ENCODE assay signal across 30 mouse cellular contexts in genomic region chr10:93327187-93327586, GRCm38 (mm10). TPM values are rescaled to one million over a fixed set of nuclear protein-coding genes. Genes with fewer than 3 reads are reported as not detected.
DNase-seq lines count a peak whose midpoint lies in the region; ATAC-seq and TF ChIP-seq lines count a peak whose summit lies in the region.
"Had no signal": no experiment of that assay in that cellular context is flagged by ENCODE, and none has a peak within 500 bp of the region (broad histone marks: within the 10 kb centered on the region; RNA-seq: fewer than 3 reads in every experiment).

No protein-coding gene starts in this region.

- no peak overlapping the region for H3K4me2 ChIP-seq in forebrain, embryonic 15.5 days (replicated peaks)
- no peak overlapping the region for H3K4me2 ChIP-seq in heart, embryonic 15.5 days
- no peak overlapping the region for H3K4me2 ChIP-seq in lung, embryonic 14.5 days
- H3K4me2 ChIP-seq: embryonic facial prominence, embryonic 15.5 days; hindbrain, embryonic 14.5 days; limb, embryonic 12.5 days; liver, embryonic 13.5 days; lung, embryonic 15.5 days; midbrain, embryonic 12.5 days; neural tube, embryonic 15.5 days; stomach, embryonic 15.5 days had no signal

- peaks cover 15% of the 10 kb centered on the region for H3K4me1 ChIP-seq in forebrain, embryonic 10.5 days
- no peaks in the 10 kb centered on the region for H3K4me1 ChIP-seq in forebrain, embryonic 15.5 days
- H3K4me1 ChIP-seq in heart, embryonic 15.5 days (replicated peaks) = peaks cover 14% of the 10 kb centered on the region
- no peaks in the 10 kb centered on the region for H3K4me1 ChIP-seq in lung, embryonic 14.5 days (ENCODE audit: insufficient read depth)
- peaks cover 23% of the 10 kb centered on the region for H3K4me1 ChIP-seq in brown adipose tissue, adult 24 weeks (ENCODE audit: control insufficient read depth, insufficient read depth, insufficient read length, low read length)
- H3K4me1 ChIP-seq: midbrain, embryonic 12.5 days; neural tube, embryonic 15.5 days; stomach, embryonic 15.5 days had no signal

- no peak for ATAC-seq in forebrain, embryonic 15.5 days (replicated peaks)
- no peak for ATAC-seq in heart, embryonic 15.5 days (replicated peaks; ENCODE audit: insufficient number of reproducible peaks, insufficient read depth, low FRiP score, low read depth)
- no peak for ATAC-seq in lung, embryonic 14.5 days (ENCODE audit: insufficient read depth)
- ATAC-seq: CD4-positive, CD25-positive, alpha-beta regulatory T cell, adult 4 months; forebrain, postnatal 0 days; inflammation-experienced regulatory T-cells, adult 6 months; Patski had no signal

- H3K4me3 ChIP-seq in forebrain, embryonic 10.5 days = no peak overlapping the region
- H3K4me3 ChIP-seq in forebrain, embryonic 15.5 days = no peak overlapping the region
- no peak overlapping the region for H3K4me3 ChIP-seq in heart, embryonic 15.5 days
- no peak overlapping the region for H3K4me3 ChIP-seq in lung, embryonic 14.5 days (ENCODE audit: low read depth, low read length)
- no peak overlapping the region for H3K4me3 ChIP-seq in brown adipose tissue, adult 24 weeks (ENCODE audit: insufficient read depth, low read depth, low read length)
- H3K4me3 ChIP-seq: embryonic facial prominence, embryonic 15.5 days; layer of hippocampus, adult 2 months; limb, embryonic 12.5 days; liver, embryonic 13.5 days; lung, embryonic 15.5 days; midbrain, embryonic 12.5 days; neural tube, embryonic 15.5 days; stomach, embryonic 15.5 days had no signal

- H3K27me3 ChIP-seq in forebrain, embryonic 10.5 days (ENCODE audit: poor library complexity, severe bottlenecking) = no peaks in the 10 kb centered on the region
- no peaks in the 10 kb centered on the region for H3K27me3 ChIP-seq in forebrain, embryonic 15.5 days
- no peaks in the 10 kb centered on the region for H3K27me3 ChIP-seq in heart, embryonic 15.5 days
- H3K27me3 ChIP-seq in lung, embryonic 14.5 days (ENCODE audit: insufficient read depth, low read length) = no peaks in the 10 kb centered on the region
- H3K27me3 ChIP-seq: embryonic facial prominence, embryonic 15.5 days; limb, embryonic 12.5 days; liver, embryonic 13.5 days; lung, embryonic 15.5 days; midbrain, embryonic 12.5 days; neural tube, embryonic 15.5 days; Patski; stomach, embryonic 15.5 days had no signal

- no peak for DNase-seq in forebrain, embryonic 10.5 days (ENCODE audit: extremely low spot score, low spot score)
- DNase-seq in heart, postnatal 36 days = no peak
- DNase-seq in lung, embryonic 14.5 days = no peak
- no peak for DNase-seq in lung, postnatal 10 days
- DNase-seq in left cerebral cortex, adult 8-10 months (ENCODE audit: low spot score in 2 of 2) = no peak
- DNase-seq: adrenal gland, adult 2 months; cerebellum, adult 18-20 months; cerebellum, postnatal 14 days; forebrain, postnatal 0 days; heart, postnatal 4 days; kidney, adult 8-10 months; kidney, postnatal 25 days; liver, embryonic 13.5 days; right cerebral cortex, adult 18-20 months; right cerebral cortex, postnatal 4 days had no signal

- intact Hi-C loops in heart, postnatal 36 days (cut with DNase I) = no loop called here

- no peaks in the 10 kb centered on the region for H3K36me3 ChIP-seq in forebrain, embryonic 10.5 days (replicated peaks)
- H3K36me3 ChIP-seq in forebrain, embryonic 15.5 days = no peaks in the 10 kb centered on the region
- H3K36me3 ChIP-seq in heart, embryonic 15.5 days = no peaks in the 10 kb centered on the region
- no peaks in the 10 kb centered on the region for H3K36me3 ChIP-seq in lung, embryonic 14.5 days (ENCODE audit: insufficient read depth)
- H3K36me3 ChIP-seq: embryonic facial prominence, embryonic 15.5 days; G1E; limb, embryonic 12.5 days; liver, embryonic 13.5 days; lung, embryonic 15.5 days; midbrain, embryonic 12.5 days; neural tube, embryonic 15.5 days; stomach, embryonic 15.5 days had no signal

- 95% methylated on average over 6 of the region's 6 CpGs for WGBS in forebrain, embryonic 10.5 days
- 80% methylated on average over 6 of the region's 6 CpGs for WGBS in forebrain, embryonic 15.5 days
- whole genome bisulfite sequencing in heart, embryonic 15.5 days = 80% methylated on average over 6 of the region's 6 CpGs
- 75% methylated on average over 6 of the region's 6 CpGs for WGBS in lung, embryonic 14.5 days

- H3K9me3 ChIP-seq in forebrain, embryonic 10.5 days = no peaks in the 10 kb centered on the region
- no peaks in the 10 kb centered on the region for H3K9me3 ChIP-seq in forebrain, embryonic 15.5 days
- no peaks in the 10 kb centered on the region for H3K9me3 ChIP-seq in heart, embryonic 15.5 days (replicated peaks)
- no peaks in the 10 kb centered on the region for H3K9me3 ChIP-seq in lung, embryonic 14.5 days (ENCODE audit: low read depth, low read length)
- H3K9me3 ChIP-seq: embryonic facial prominence, embryonic 15.5 days; G1E; limb, embryonic 12.5 days; liver, embryonic 13.5 days; lung, embryonic 15.5 days; midbrain, embryonic 12.5 days; neural tube, embryonic 15.5 days; stomach, embryonic 15.5 days had no signal

- no peak overlapping the region for H3K9ac ChIP-seq in forebrain, embryonic 15.5 days (replicated peaks)
- no peak overlapping the region for H3K9ac ChIP-seq in heart, embryonic 15.5 days
- H3K9ac ChIP-seq in lung, embryonic 14.5 days = no peak overlapping the region
- H3K9ac ChIP-seq: embryonic facial prominence, embryonic 15.5 days; forebrain, postnatal 0 days; hindbrain, embryonic 14.5 days; limb, embryonic 12.5 days; liver, embryonic 13.5 days; lung, embryonic 15.5 days; midbrain, embryonic 12.5 days; neural tube, embryonic 15.5 days; stomach, embryonic 15.5 days had no signal

- H3K27ac ChIP-seq in forebrain, embryonic 10.5 days = 0 out of 2 replicates have a peak overlapping the region, but pooled peaks have one; percentile 53
- H3K27ac ChIP-seq in forebrain, embryonic 15.5 days (replicated peaks) = no peak overlapping the region
- H3K27ac ChIP-seq in heart, embryonic 15.5 days = peak overlapping the region; percentile 64; the same call in 1 of the 2 replicates
- peak overlapping the region; percentile 71; the same call in 1 of the 2 replicates for H3K27ac ChIP-seq in lung, embryonic 14.5 days (ENCODE audit: low read depth)
- peak overlapping the region; percentile 62 for H3K27ac ChIP-seq in brown adipose tissue, adult 24 weeks (replicated peaks; ENCODE audit: low read depth, low read length)
- H3K27ac ChIP-seq: embryonic facial prominence, embryonic 15.5 days; hindbrain, embryonic 14.5 days; layer of hippocampus, adult 2 months; limb, embryonic 12.5 days; midbrain, embryonic 12.5 days; neural tube, embryonic 15.5 days; stomach, embryonic 15.5 days had no signal

- no peak for TF ChIP-seq CTCF in lung, embryonic 14.5 days (IDR thresholded peaks at IDR 0.05; ENCODE audit: low read depth)

RNA-seq across cellular contexts. Expression of gene Elk3, which starts 16.3 kb away (rescaled TPM):
- 13.1 and 14.5 TPM in 2 replicates for polyA plus RNA-seq in forebrain, embryonic 10.5 days (2016; fragmentation: Nextera tagmentation; extraction: Ambion mirVana)
- 6.2 and 7.9 TPM in 2 replicates for polyA plus RNA-seq in forebrain, embryonic 15.5 days (2015; fragmentation: Nextera tagmentation; extraction: Ambion mirVana)
- 31.7 and 33.5 TPM in 2 replicates for polyA plus RNA-seq in heart, embryonic 15.5 days (2015; fragmentation: Nextera tagmentation; extraction: Ambion mirVana)
- total RNA-seq in heart, postnatal 36 days (2021) = 10 to 100 TPM; 42.0 to 53.5 TPM
- 55.3 and 57.7 TPM in 2 replicates for polyA plus RNA-seq in lung, embryonic 14.5 days (2014; fragmentation: Nextera tagmentation; extraction: Ambion mirVana)
- polyA plus RNA-seq in brown adipose tissue, adult 24 weeks (2012; ENCODE audit: insufficient read depth, insufficient read length, missing spikeins) = 8.0 and 14.4 TPM in 2 replicates
- 10 to 100 TPM in 2 of 4 experiments, 1 to 10 TPM in 2; 7.4 to 12.3 (median 9.6) TPM for total RNA-seq in left cerebral cortex, adult 8-10 months (2022)
- polyA plus RNA-seq: G1E had no signal
